ENCODE assay signal across 8 mouse cellular contexts in genomic region chr4:41631390-41631789, GRCm38 (mm10). TPM values are rescaled to one million over a fixed set of nuclear protein-coding genes. Genes with fewer than 3 reads are reported as not detected.
DNase-seq lines count a peak whose midpoint lies in the region; ATAC-seq and TF ChIP-seq lines count a peak whose summit lies in the region.

No protein-coding gene starts in this region.

- ATAC-seq in embryonic facial prominence, embryonic 12.5 days (ENCODE audit: insufficient number of reproducible peaks, insufficient read depth, low FRiP score, low TSS enrichment): no peak
- ATAC-seq in midbrain, postnatal 0 days (ENCODE audit: low FRiP score): peak; percentile 59

- H3K27ac ChIP-seq in embryonic facial prominence, embryonic 12.5 days: peak overlapping the region; percentile 61
- H3K27ac ChIP-seq in midbrain, postnatal 0 days (ENCODE audit: low read depth, low read length): peak overlapping the region; percentile 51

- H3K4me1 ChIP-seq in embryonic facial prominence, embryonic 12.5 days: peaks cover 69% of the 10 kb centered on the region
- peaks cover 17% of the 10 kb centered on the region for H3K4me1 ChIP-seq in midbrain, postnatal 0 days (ENCODE audit: insufficient read depth, low read length)

- WGBS in embryonic facial prominence, embryonic 12.5 days: 1% methylated on average over 11 of the region's 11 CpGs
- WGBS in midbrain, postnatal 0 days: 6% methylated on average over 11 of the region's 11 CpGs

- peak overlapping the region; percentile 16; the same call in 1 of the 2 replicates for H3K4me2 ChIP-seq in embryonic facial prominence, embryonic 12.5 days (replicated peaks)
- H3K4me2 ChIP-seq in midbrain, postnatal 0 days (ENCODE audit: low read depth, low read length, poor library complexity, severe bottlenecking): no peak overlapping the region

- no peaks in the 10 kb centered on the region for H3K36me3 ChIP-seq in embryonic facial prominence, embryonic 12.5 days
- no peaks in the 10 kb centered on the region for H3K36me3 ChIP-seq in midbrain, postnatal 0 days (ENCODE audit: insufficient read depth, low read length)

- H3K4me3 ChIP-seq in embryonic facial prominence, embryonic 12.5 days: no peak overlapping the region
- H3K4me3 ChIP-seq in midbrain, postnatal 0 days (ENCODE audit: low read depth, low read length): no peak overlapping the region

- TF ChIP-seq CTCF in midbrain, postnatal 0 days (IDR thresholded peaks at IDR 0.05): no peak

- H3K9ac ChIP-seq in embryonic facial prominence, embryonic 12.5 days: no peak overlapping the region
- H3K9ac ChIP-seq in midbrain, postnatal 0 days (replicated peaks; ENCODE audit: low read length, poor library complexity, severe bottlenecking): no peak overlapping the region

- intact Hi-C loops in left cerebral cortex, postnatal 4 days (cut with DNase I): no loop called here

- DNase-seq in retina, postnatal 1 day: peak; percentile 46
- no peak for DNase-seq in retina, embryonic 14.5 days (ENCODE audit: low spot score)
- peak; percentile 50 for DNase-seq in heart, postnatal 4 days
- DNase-seq in left cerebral cortex, postnatal 4 days: peak; percentile 53
- peak; percentile 64 for DNase-seq in midbrain, postnatal 0 days (ENCODE audit: low spot score)
- DNase-seq in B cell, adult 2 months: no peak
- DNase-seq in spleen, adult 12 weeks (ENCODE audit: low spot score): no peak

- no peaks in the 10 kb centered on the region for H3K9me3 ChIP-seq in embryonic facial prominence, embryonic 12.5 days
- H3K9me3 ChIP-seq in midbrain, postnatal 0 days (ENCODE audit: low read length): no peaks in the 10 kb centered on the region

- 0 out of 2 replicates have a peak, but pooled peaks cover 6% of the 10 kb centered on the region for H3K27me3 ChIP-seq in embryonic facial prominence, embryonic 12.5 days
- no peaks in the 10 kb centered on the region for H3K27me3 ChIP-seq in midbrain, postnatal 0 days (ENCODE audit: insufficient read depth, low read length)

RNA-seq across cellular contexts. Expression of gene Enho, which starts 8.7 kb away (rescaled TPM):
- polyA plus RNA-seq in embryonic facial prominence, embryonic 12.5 days (2016; fragmentation: Nextera tagmentation; extraction: Ambion mirVana): 29.0 and 33.7 TPM in 2 replicates
- 1 to 10 TPM; 5.5 to 5.8 TPM for total RNA-seq in heart, postnatal 4 days (2021)
- total RNA-seq in left cerebral cortex, postnatal 4 days (2021): 10 to 100 TPM; 70.3 to 78.4 TPM
- total RNA-seq in midbrain, postnatal 0 days (2014; rRNA removed): 167 and 217 TPM in 2 replicates
- polyA plus RNA-seq in midbrain, postnatal 0 days (2015; fragmentation: Nextera tagmentation; extraction: Ambion mirVana): 146 and 157 TPM in 2 replicates

Comparison
In these comparisons a context has a peak if more than half of its experiments do, and no peak if none do; other contexts are left out.
1. DNase-seq: peak in retina, postnatal 1 day (single experiment), heart, postnatal 4 days (single experiment), left cerebral cortex, postnatal 4 days (single experiment) and midbrain, postnatal 0 days (single experiment); none in retina, embryonic 14.5 days (single experiment), B cell, adult 2 months (0 of 2) and spleen, adult 12 weeks (single experiment).
2. RNA of gene Enho, which starts 8.7 kb away (total RNA-seq): 167 to 217 TPM in midbrain, postnatal 0 days and 70.3 to 78.4 TPM in left cerebral cortex, postnatal 4 days; 5.5 to 5.8 TPM in heart, postnatal 4 days; every median in the first group is over 10 times any median in the second.